Mouse (Mus musculus): ENCODE measurements around the gene Olfr374. TPM values are rescaled to one million over a fixed set of nuclear protein-coding genes. Genes with fewer than 3 reads are reported as not detected.

Olfr374 gene
- not detected in 2 replicates for polyA plus RNA-seq (2012; rRNA removed)

GRCm38 (mm10) chr8:72106740-72107139 lies at the start of gene Olfr374:
Olfr374 (plus strand) TSS chr8:72107040.

GRCm38 (mm10) chr8:72082877-72083276 lies 24.0 kb upstream of the Olfr374 start, which contains the start of gene Olfr373:
Olfr373 (plus strand) TSS chr8:72083177.

GRCm38 (mm10) chr8:72134756-72135445 lies 28.1 kb downstream of the Olfr374 start, which contains the start of gene Tpm4:
Tpm4 (plus strand) TSS chr8:72134975.

GRCm38 (mm10) chr8:72160707-72161697 lies 54.2 kb downstream of the Olfr374 start, which contains the start of gene Rab8a:
Rab8a (plus strand) TSS chr8:72161200.

Other genes with a start within 250 kb of the Olfr374 start
- 2.8 and 3.0 TPM in 2 replicates for gene Zfp709, start 225.0 kb upstream of the Olfr374 start, polyA plus RNA-seq (2012; rRNA removed)
- gene Zfp882, start 198.4 kb upstream of the Olfr374 start, polyA plus RNA-seq (2012; rRNA removed): 10.1 and 12.8 TPM in 2 replicates
- gene Zfp617, start 198.4 kb upstream of the Olfr374 start, polyA plus RNA-seq (2012; rRNA removed): 19.3 and 19.6 TPM in 2 replicates
- gene Zfp961, start 156.0 kb upstream of the Olfr374 start, polyA plus RNA-seq (2012; rRNA removed): 23.7 and 24.7 TPM in 2 replicates
- gene Cyp4f18, start 97.4 kb upstream of the Olfr374 start, polyA plus RNA-seq (2012; rRNA removed): 0.15 TPM in 2 replicates
- not detected in 2 replicates for gene Olfr372, start 65.8 kb upstream of the Olfr374 start, polyA plus RNA-seq (2012; rRNA removed)
- not detected in 2 replicates for gene Olfr373, start 23.9 kb upstream of the Olfr374 start, polyA plus RNA-seq (2012; rRNA removed)
- 184 and 195 TPM in 2 replicates for gene Tpm4, start 27.9 kb downstream of the Olfr374 start, polyA plus RNA-seq (2012; rRNA removed)
- 120 and 132 TPM in 2 replicates for gene Rab8a, start 54.2 kb downstream of the Olfr374 start, polyA plus RNA-seq (2012; rRNA removed)
- gene Hsh2d, start 82.6 kb downstream of the Olfr374 start, polyA plus RNA-seq (2012; rRNA removed): 0.15 TPM in 2 replicates
- 0.03 TPM in 1 of 2 replicates, not detected in the other for gene Cib3, start 105.8 kb downstream of the Olfr374 start, polyA plus RNA-seq (2012; rRNA removed)
- gene Gm11034, start 106.6 kb downstream of the Olfr374 start, polyA plus RNA-seq (2012; rRNA removed): not detected in 2 replicates
- 87.3 and 98.8 TPM in 2 replicates for gene Fam32a, start 112.7 kb downstream of the Olfr374 start, polyA plus RNA-seq (2012; rRNA removed)
- 222 and 230 TPM in 2 replicates for gene Ap1m1, start 133.0 kb downstream of the Olfr374 start, polyA plus RNA-seq (2012; rRNA removed)
- 22.6 and 23.4 TPM in 2 replicates for gene Gm10282, start 198.2 kb downstream of the Olfr374 start, polyA plus RNA-seq (2012; rRNA removed)
- 10.7 and 17.6 TPM in 2 replicates for gene Klf2, start 212.0 kb downstream of the Olfr374 start, polyA plus RNA-seq (2012; rRNA removed)